Mouse (Mus musculus): ENCODE results near the gene Usp15. TPM values are rescaled to one million over a fixed set of nuclear protein-coding genes. Genes with fewer than 3 reads are reported as not detected.

Usp15 gene
- total RNA-seq (2023; ENCODE audit: inconsistent age), result 111 to 129 TPM (median 119 TPM) in 4 replicates

DNA sequence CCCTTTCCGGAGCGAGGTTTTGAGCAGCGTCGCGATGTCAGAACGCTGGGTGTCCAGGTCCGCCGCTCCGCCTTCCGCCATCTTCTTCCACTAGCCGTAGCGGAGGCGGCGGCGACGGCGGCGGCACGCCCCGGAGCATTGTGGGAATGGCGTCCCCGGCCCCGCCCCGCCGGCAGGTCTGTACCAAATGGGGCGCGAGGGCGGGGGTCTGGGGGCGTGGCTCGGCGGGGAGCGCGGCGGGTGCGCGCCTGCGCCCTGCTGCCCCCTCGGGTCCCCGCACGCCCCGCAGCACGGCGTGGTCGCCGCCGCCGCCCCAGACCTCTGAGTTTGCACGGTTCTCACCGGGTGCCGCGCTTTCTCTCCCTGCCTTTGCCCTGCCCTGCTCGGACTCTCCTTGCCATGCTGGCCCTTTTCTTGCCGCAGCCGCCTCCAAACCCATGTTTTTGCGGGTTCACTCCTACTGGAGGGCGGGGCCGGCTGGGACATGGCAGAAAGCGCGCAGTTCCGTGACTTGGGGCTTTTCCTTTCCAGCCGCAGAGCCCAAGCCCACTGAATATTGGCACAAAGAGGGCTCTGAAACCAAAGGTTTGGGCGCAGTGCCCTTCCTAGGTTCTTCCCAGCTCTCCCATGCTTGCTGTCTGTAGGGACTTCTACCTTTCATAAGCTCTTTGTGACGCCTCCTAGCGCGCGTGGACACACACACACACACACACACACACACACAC, at the start of gene Usp15:
TSS of gene Usp15 (minus strand) at position 161 of the 725 bp plus-strand sequence.

GRCm38 (mm10) chr10:123076245-123077023, 120.4 kb downstream of the Usp15 start, which contains the start of gene Mon2:
Gene Mon2, minus strand, starts transcription at chr10:123076505.

Other genes starting within 250 kb of the Usp15 start
- 129 to 154 TPM (median 148 TPM) in 4 replicates for gene Mon2, start 120.5 kb downstream of the Usp15 start, total RNA-seq (2023; ENCODE audit: inconsistent age)
- gene Fam19a2, start 67.0 kb upstream of the Usp15 start, total RNA-seq (2023; ENCODE audit: inconsistent age), result not detected in 4 replicates